Mouse (Mus musculus) retina, postnatal 7 days (tissue): Measurements from ENCODE around the gene Itga5.

Experiments
- DNase-seq: peaks from one replicate; pipeline ENCODE4 v3.0.0-alpha.2; 2012; ENCODE audit warnings: low read depth, low spot score

Gene Itga5

DNA sequence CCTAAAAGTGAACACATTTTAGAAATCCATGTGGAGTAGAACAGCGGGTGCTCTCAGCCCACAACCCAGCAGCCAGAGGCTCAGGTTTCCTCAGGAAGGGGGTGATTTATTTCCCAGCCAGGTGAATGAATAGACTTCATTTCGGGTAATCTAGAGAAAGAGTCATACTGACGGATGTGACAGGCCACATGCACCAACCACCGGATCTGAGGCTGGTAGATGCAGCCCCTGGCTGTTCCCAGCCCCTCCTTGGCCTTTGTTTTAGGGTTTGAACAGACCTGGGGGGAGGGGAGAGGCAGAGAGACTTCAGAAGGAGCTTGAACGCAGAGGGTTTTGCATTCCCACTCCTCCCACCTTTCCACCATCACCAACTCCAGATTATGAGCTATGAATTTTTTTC, 70.7 kb downstream of the Itga5 start:
- DNase-seq: no peak

DNA sequence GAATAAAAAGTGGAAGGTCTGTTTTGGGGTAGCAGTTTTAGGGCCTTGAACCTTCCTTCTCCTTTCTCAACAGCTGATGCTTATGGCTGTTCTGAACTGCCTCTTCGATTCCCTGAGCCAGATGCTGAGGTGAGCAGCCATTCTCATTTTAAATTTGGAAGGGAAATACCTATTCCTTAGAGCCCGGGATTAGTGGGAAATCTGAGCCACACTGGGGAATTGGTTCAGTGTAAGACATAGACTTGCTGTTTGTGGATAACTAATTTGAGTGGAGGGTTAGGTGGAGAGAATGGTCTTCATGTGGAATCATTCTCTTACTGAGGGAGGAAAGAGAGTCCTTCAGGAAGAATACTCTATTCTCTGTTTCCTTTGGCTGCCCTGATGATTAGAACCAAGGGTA, 71.9 kb downstream of the Itga5 start:
- DNase-seq: no peak
